Comparison of ENCODE assay signal across 8 mouse cellular contexts in genomic region chr10:127059968-127060916, GRCm38 (mm10). TPM values are rescaled to one million over a fixed set of nuclear protein-coding genes. Genes with fewer than 3 reads are reported as not detected.
DNase-seq lines count a peak whose midpoint lies in the region; ATAC-seq and TF ChIP-seq lines count a peak whose summit lies in the region.

March9 (minus strand) TSS chr10:127060184.

- ATAC-seq in embryonic facial prominence, embryonic 11.5 days (replicated peaks; ENCODE audit: insufficient number of reproducible peaks, low FRiP score, low TSS enrichment, low read depth): peak; percentile 3; the same call in 1 of the 2 replicates
- ATAC-seq in hindbrain, embryonic 14.5 days (ENCODE audit: low FRiP score): peak; percentile 49
- no peak for ATAC-seq in erythroid progenitor cell, adult 5-6 weeks (replicated peaks; ENCODE audit: low FRiP score, poor library complexity, severe bottlenecking)

- H3K36me3 ChIP-seq in E14TG2a.4 (ENCODE audit: insufficient read depth, low read length): peaks cover 39% of the 10 kb centered on the region
- H3K36me3 ChIP-seq in embryonic facial prominence, embryonic 11.5 days (replicated peaks; ENCODE audit: control insufficient read depth, insufficient read depth, low read depth, low read length): peaks cover 8% of the 10 kb centered on the region
- peaks cover 35% of the 10 kb centered on the region for H3K36me3 ChIP-seq in hindbrain, embryonic 14.5 days (replicated peaks; ENCODE audit: control insufficient read depth, insufficient read depth)

- H3K9me3 ChIP-seq in E14TG2a.4 (ENCODE audit: low read length): no peaks in the 10 kb centered on the region
- no peaks in the 10 kb centered on the region for H3K9me3 ChIP-seq in embryonic facial prominence, embryonic 11.5 days (replicated peaks; ENCODE audit: control insufficient read depth, low read length)
- no peaks in the 10 kb centered on the region for H3K9me3 ChIP-seq in hindbrain, embryonic 14.5 days (ENCODE audit: control insufficient read depth, low read length)

- H3K4me1 ChIP-seq in E14TG2a.4 (replicated peaks; ENCODE audit: low read depth, low read length): peaks cover 73% of the 10 kb centered on the region
- 0 out of 2 replicates have a peak, but pooled peaks cover 2% of the 10 kb centered on the region for H3K4me1 ChIP-seq in embryonic facial prominence, embryonic 11.5 days (ENCODE audit: control insufficient read depth, insufficient read depth, low read length)
- peaks cover 34% of the 10 kb centered on the region for H3K4me1 ChIP-seq in hindbrain, embryonic 14.5 days (replicated peaks; ENCODE audit: control insufficient read depth, insufficient read depth, low read length)

- peak within 1 kb of the TSS; percentile 56; the same call in 1 of the 2 replicates for H3K27ac ChIP-seq in embryonic facial prominence, embryonic 11.5 days (replicated peaks; ENCODE audit: low read depth, low read length)
- H3K27ac ChIP-seq in hindbrain, embryonic 14.5 days: peak within 1 kb of the TSS; percentile 98

- peak within 1 kb of the TSS; percentile 84 for H3K9ac ChIP-seq in embryonic facial prominence, embryonic 11.5 days (replicated peaks; ENCODE audit: low read length)
- peak within 1 kb of the TSS; percentile 96 for H3K9ac ChIP-seq in hindbrain, embryonic 14.5 days

- DNase-seq in adrenal gland, adult 2 months: peak; percentile 87
- DNase-seq in embryonic facial prominence, embryonic 11.5 days (ENCODE audit: low spot score): peak; percentile 81
- DNase-seq in hindbrain, embryonic 14.5 days (ENCODE audit: low spot score): peak; percentile 82
- peak; percentile 63 to 64 for DNase-seq in layer of hippocampus, postnatal 25 days (ENCODE audit: extremely low spot score in 1 of 2, low spot score in 1 of 2)
- peak; percentile 80 for DNase-seq in lung, postnatal 10 days
- DNase-seq in right cerebral cortex, adult 2 months (ENCODE audit: low spot score in 2 of 2): peak; percentile 74 to 75

- no peak for TF ChIP-seq CTCF in E14TG2a.4 (conservative IDR thresholded peaks at IDR 0.05; ENCODE audit: low read length)

- H3K27me3 ChIP-seq in E14TG2a.4 (ENCODE audit: insufficient read depth, low read length): peaks cover 13% of the 10 kb centered on the region
- H3K27me3 ChIP-seq in embryonic facial prominence, embryonic 11.5 days (ENCODE audit: control insufficient read depth, insufficient read depth, low read length): peaks cover 12% of the 10 kb centered on the region
- H3K27me3 ChIP-seq in hindbrain, embryonic 14.5 days (ENCODE audit: control insufficient read depth, insufficient read depth, low read length): no peaks in the 10 kb centered on the region

- peak within 1 kb of the TSS; percentile 98 for H3K4me2 ChIP-seq in embryonic facial prominence, embryonic 11.5 days (ENCODE audit: low read depth, low read length)
- peak within 1 kb of the TSS; percentile 60 for H3K4me2 ChIP-seq in hindbrain, embryonic 14.5 days (replicated peaks)

- peak within 1 kb of the TSS; percentile 85 for H3K4me3 ChIP-seq in E14TG2a.4 (replicated peaks; ENCODE audit: low read length)
- peak within 1 kb of the TSS; percentile 85 for H3K4me3 ChIP-seq in embryonic facial prominence, embryonic 11.5 days (ENCODE audit: low read depth, low read length)
- peak within 1 kb of the TSS; percentile 90 for H3K4me3 ChIP-seq in hindbrain, embryonic 14.5 days (replicated peaks; ENCODE audit: low read length)

- 1% methylated on average over 67 of the region's 72 CpGs for WGBS in embryonic facial prominence, embryonic 11.5 days
- WGBS in hindbrain, embryonic 14.5 days: under 1% methylated on average over 61 of the region's 72 CpGs

RNA-seq across cellular contexts. Expression of gene March9, which starts in this region (rescaled TPM):
- 10 to 100 TPM in 1 of 2 experiments, 1 to 10 TPM in 1; 5.4 to 12.2 TPM for total RNA-seq in adrenal gland, adult 2 months (2021)
- 20.1 and 20.6 TPM in 2 replicates for polyA plus RNA-seq in adrenal gland, adult 2 months (2012; rRNA removed)
- 1.5 and 1.8 TPM in 2 replicates for polyA plus RNA-seq in embryonic facial prominence, embryonic 11.5 days (2014; fragmentation: Nextera tagmentation; extraction: Ambion mirVana)
- polyA plus RNA-seq in hindbrain, embryonic 14.5 days (2014; fragmentation: Nextera tagmentation; extraction: Ambion mirVana): 12.0 and 12.9 TPM in 2 replicates
- total RNA-seq in layer of hippocampus, postnatal 25 days (2021): 10 to 100 TPM; 23.0 to 25.1 TPM
- total RNA-seq in erythroid progenitor cell, adult 5-6 weeks (2015; ENCODE audit: low replicate concordance): not detected in 2 replicates
- not detected in 2 replicates for total RNA-seq in erythroid progenitor cell, adult 5-6 weeks (2017; ENCODE audit: low replicate concordance)

Comparison
In these comparisons a context has a peak if more than half of its experiments do, and no peak if none do; other contexts are left out.
1. RNA of gene March9 (total RNA-seq): 23.0 to 25.1 TPM in layer of hippocampus, postnatal 25 days and 5.4 to 12.2 TPM in adrenal gland, adult 2 months; not detected in erythroid progenitor cell, adult 5-6 weeks; every median in the first group is over 4 times any median in the second.
2. Peak in every context shown above with its lines, with median percentiles within 50 percentile points of each other: H3K4me3 ChIP-seq and DNase-seq.